Mouse (Mus musculus): ENCODE results near the gene Mgll.

GRCm38 (mm10) chr6:88803957-88804695 is 79.9 kb downstream of the Mgll start:
- TF ChIP-seq CTCF (IDR thresholded peaks at IDR 0.05; ENCODE audit: insufficient read depth, low read depth, low read length) (no peak), POLR2A (IDR thresholded peaks at IDR 0.05; ENCODE audit: insufficient read depth, low read depth, low read length) (no peak)

Measured in olfactory bulb, adult 2 months (tissue).